Mouse (Mus musculus) forebrain, postnatal 0 days (tissue): ENCODE data around the gene Tmem203. TPM values are rescaled to one million over a fixed set of nuclear protein-coding genes. Genes with fewer than 3 reads are reported as not detected.

ENCODE experiments used
- ATAC-seq: fragments of 200-750 bp; cut with Nextera tagmentation; 2 replicates; pipeline ENCODE4 v1.8.0; 2017; ENCODE audit warnings: mild to moderate bottlenecking, moderate library complexity
- DNase-seq: peaks from one replicate; pipeline ENCODE4 v3.0.0-alpha.2; 2015
- H3K27ac ChIP-seq: fragments of 300-500 bp; sonication (generic); 2 replicates; pipeline ENCODE4 v1.5.1; 2014; ENCODE audit warnings: low read depth, mild to moderate bottlenecking, antibody characterized with exemption, low read length, moderate library complexity, mixed read lengths
- H3K27me3 ChIP-seq: fragments of 300-500 bp; sonication (generic); 2 replicates; pipeline ENCODE4 v1.6.1; 2014; ENCODE audit warnings: mild to moderate bottlenecking, low read length, mixed read lengths; ENCODE audit not compliant: insufficient read depth
- H3K36me3 ChIP-seq: fragments of 300-500 bp; sonication (generic); 2 replicates; pipeline ENCODE4 v1.6.1; 2014; ENCODE audit warnings: mild to moderate bottlenecking, moderate library complexity; ENCODE audit not compliant: insufficient read depth
- H3K4me1 ChIP-seq: fragments of 300-500 bp; sonication (generic); 2 replicates; pipeline ENCODE4 v1.6.1; 2014; ENCODE audit warnings: antibody characterized with exemption; ENCODE audit not compliant: insufficient read depth
- H3K4me2 ChIP-seq: fragments of 300-500 bp; sonication (generic); 2 replicates; pipeline ENCODE4 v1.6.1; 2014; ENCODE audit warnings: low read depth, mild to moderate bottlenecking, moderate library complexity
- H3K4me3 ChIP-seq: fragments of 300-500 bp; sonication (generic); 2 replicates; pipeline ENCODE4 v1.5.1; 2014; ENCODE audit warnings: low read depth, low read length, mixed read lengths
- H3K9ac ChIP-seq: fragments of 300-500 bp; sonication (generic); 2 replicates; pipeline ENCODE4 v1.6.1; 2014; ENCODE audit warnings: mild to moderate bottlenecking
- H3K9me3 ChIP-seq: fragments of 300-500 bp; sonication (generic); 2 replicates; pipeline ENCODE4 v1.6.1; 2016; ENCODE audit warnings: low read length
- CTCF ChIP-seq: sonication (generic); IDR thresholded peaks from 2 replicates; pipeline ENCODE4 v1.5.1; 2016; ENCODE audit warnings: antibody characterized with exemption, control low read depth, low read depth
- WGBS: fragments of 180-500 bp; shearing (Covaris S2); extraction: QIAGEN DNeasy Blood & Tissue Kit; methylation state at CpG from one replicate; pipeline ENCODE4 v1.1.7; 2014; 5-methylcytosine and 5-hydroxymethylcytosine counted together
- polyA plus RNA-seq: library from polyadenylated mRNA; unstranded; fragments of >200 nt; fragmentation: Nextera tagmentation; extraction: Ambion mirVana; gene quantifications from 2 replicates; pipeline ENCODE4 v1.2.1, GENCODE M21; 2015
- total RNA-seq: library from RNA; depleted of rRNA; stranded (reverse); fragments of >200 nt; gene quantifications from 2 replicates; pipeline ENCODE4 v1.2.3, GENCODE M21; 2014

The Tmem203 gene
- total and polyA plus RNA-seq, 2 experiments from 2014 or later, result 22.7 to 42.5 TPM

DNA sequence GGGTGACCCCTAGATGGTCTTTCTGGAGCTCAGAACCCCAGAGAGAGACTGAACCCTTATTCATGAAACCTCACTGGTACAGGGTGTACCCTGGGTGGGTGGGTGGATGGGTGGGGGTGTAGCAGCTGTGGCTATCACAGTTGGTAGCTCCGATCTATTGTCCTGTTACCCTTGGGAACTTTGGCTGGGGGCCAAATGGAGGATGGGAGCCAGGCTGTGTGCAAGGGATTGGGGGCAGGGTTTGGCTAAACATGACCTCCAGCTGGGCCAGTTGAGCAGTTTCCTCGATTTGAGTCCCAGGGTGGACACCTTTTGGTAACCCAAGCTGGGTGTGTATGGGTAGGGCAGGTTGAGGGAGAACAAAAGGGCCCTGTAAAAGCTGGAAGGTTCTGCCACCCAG is 11.5 kb downstream of the Tmem203 start:
- Histone ChIP-seq H3K36me3 (peaks cover 25% of the 10 kb centered on the region), H3K9ac (no peak overlapping the region), H3K27me3 (no peaks in the 10 kb centered on the region), H3K4me3 (no peak overlapping the region), H3K4me2 (peak overlapping the region; percentile 35), H3K4me1 (peaks cover 42% of the 10 kb centered on the region), H3K9me3 (no peaks in the 10 kb centered on the region), H3K27ac (0 out of 2 replicates have a peak overlapping the region, but pooled peaks have one; percentile 16)
- no peak for TF ChIP-seq CTCF
- DNase-seq (no peak), ATAC-seq (no peak)
- WGBS, result 22% methylated on average over 2 of the region's 2 CpGs

DNA sequence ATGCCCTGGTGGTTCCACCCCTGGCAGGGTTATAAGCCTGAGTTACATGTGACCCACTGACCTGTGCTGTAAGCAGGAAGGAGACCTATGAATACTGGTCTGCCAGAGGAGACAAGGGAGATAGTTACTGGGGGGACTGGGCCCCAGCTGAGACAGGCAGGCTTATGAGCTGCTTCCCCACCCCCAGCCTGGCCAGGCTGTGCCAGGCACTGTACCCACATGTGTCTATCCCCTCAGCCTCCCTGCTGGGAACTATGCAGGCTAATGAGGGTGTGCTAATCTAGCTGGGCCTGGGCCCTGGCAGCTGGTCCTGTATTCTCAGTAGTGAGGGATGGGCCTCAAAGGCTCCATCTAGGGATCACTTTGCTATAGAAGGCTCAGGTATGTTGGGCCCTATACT is 12.0 kb downstream of the Tmem203 start:
- TF ChIP-seq CTCF, result no peak
- H3K9me3 ChIP-seq, result no peaks in the 10 kb centered on the region
- no peaks in the 10 kb centered on the region for H3K27me3 ChIP-seq
- no peak overlapping the region for H3K27ac ChIP-seq
- peaks cover 25% of the 10 kb centered on the region for H3K36me3 ChIP-seq
- H3K9ac ChIP-seq, result no peak overlapping the region
- DNase-seq (no peak), ATAC-seq (no peak)
- peaks cover 42% of the 10 kb centered on the region for H3K4me1 ChIP-seq
- no peak overlapping the region for H3K4me3 ChIP-seq
- H3K4me2 ChIP-seq, result 0 out of 2 replicates have a peak overlapping the region, but pooled peaks have one; percentile 35

DNA sequence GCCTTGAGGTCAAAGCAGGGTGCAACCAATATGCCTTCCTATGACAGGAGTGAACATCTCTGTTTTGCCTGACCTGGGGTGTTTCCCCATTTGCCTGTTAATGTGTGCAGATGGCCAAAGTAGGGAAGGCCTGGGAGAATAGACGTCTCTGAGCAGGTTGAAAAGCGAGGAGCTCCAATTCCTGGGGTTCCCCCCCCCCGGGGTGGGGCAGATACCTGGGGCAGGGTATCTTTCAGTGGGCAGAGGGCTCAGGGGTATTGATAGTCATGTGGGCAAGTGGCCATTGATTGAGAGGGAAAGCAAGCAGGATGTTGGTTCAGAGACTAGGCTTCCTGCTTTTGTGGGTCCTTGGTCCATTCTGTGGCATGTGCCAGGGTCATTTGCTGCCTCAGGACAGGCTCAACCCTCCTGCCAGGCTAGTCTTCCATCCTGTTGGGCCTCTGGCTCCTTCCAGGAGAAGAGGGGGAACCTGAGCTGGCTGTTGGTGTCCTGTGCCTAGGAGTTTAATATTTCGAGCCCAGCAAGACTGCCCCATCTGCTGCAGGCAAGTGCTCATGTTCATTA is 12.6 kb downstream of the Tmem203 start:
- Histone ChIP-seq H3K9me3 (no peaks in the 10 kb centered on the region), H3K27me3 (no peaks in the 10 kb centered on the region), H3K27ac (no peak overlapping the region), H3K36me3 (peaks cover 25% of the 10 kb centered on the region), H3K9ac (no peak overlapping the region), H3K4me2 (no peak overlapping the region), H3K4me3 (no peak overlapping the region), H3K4me1 (peaks cover 42% of the 10 kb centered on the region)
- 78% methylated on average over 4 of the region's 4 CpGs for WGBS
- DNase-seq, result no peak
- ATAC-seq, result no peak
- TF ChIP-seq CTCF, result no peak

- DNase-seq (peak; percentile 99), ATAC-seq (peak; percentile 98)
- under 1% methylated on average over 51 of the region's 55 CpGs for WGBS
- Histone ChIP-seq H3K36me3 (peaks cover 54% of the 10 kb centered on the region), H3K9ac (peak within 1 kb of the TSS; percentile 81), H3K27ac (peak within 1 kb of the TSS; percentile 70), H3K4me3 (peak within 1 kb of the TSS; percentile 92), H3K27me3 (no peaks in the 10 kb centered on the region), H3K4me1 (peaks cover 19% of the 10 kb centered on the region), H3K4me2 (peak within 1 kb of the TSS; percentile 97), H3K9me3 (no peaks in the 10 kb centered on the region)
- TF ChIP-seq CTCF, result peak; percentile 43
Measured at GRCm38 (mm10) chr2:25271827-25272511, 16.7 kb downstream of the Tmem203 start, which contains the start of the genes Ssna1 and Anapc2. Ssna1 (minus strand) TSS chr2:25272438. Anapc2 (plus strand) TSS chr2:25272478.

- H3K36me3 ChIP-seq, result peaks cover 60% of the 10 kb centered on the region
- WGBS, result under 1% methylated on average over 17 of the region's 29 CpGs
Measured at GRCm38 (mm10) chr2:25272515-25272914, 17.3 kb downstream of the Tmem203 start.

DNA sequence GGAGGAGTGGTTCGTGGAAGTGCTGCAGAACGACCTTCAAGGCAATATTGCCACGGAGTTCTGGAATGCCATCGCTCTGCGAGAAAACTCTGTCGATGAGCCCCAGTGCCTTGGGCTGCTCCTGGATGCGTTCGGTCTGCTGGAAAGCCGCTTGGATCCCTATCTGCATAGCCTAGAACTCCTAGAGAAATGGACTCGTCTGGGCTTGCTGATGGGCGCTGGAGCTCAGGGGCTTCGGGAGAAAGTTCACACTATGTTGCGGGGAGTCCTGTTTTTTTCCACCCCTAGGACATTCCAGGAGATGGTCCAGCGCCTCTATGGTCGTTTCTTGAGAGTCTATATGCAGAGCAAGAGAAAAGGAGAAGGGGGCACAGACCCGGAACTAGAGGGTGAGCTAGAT is 17.8 kb downstream of the Tmem203 start:
- H3K9ac ChIP-seq, result peak overlapping the region; percentile 81
- H3K27ac ChIP-seq, result no peak overlapping the region
- H3K4me2 ChIP-seq, result peak overlapping the region; percentile 97
- no peaks in the 10 kb centered on the region for H3K9me3 ChIP-seq
- TF ChIP-seq CTCF, result no peak
- peak overlapping the region; percentile 92 for H3K4me3 ChIP-seq
- no peak for DNase-seq
- peaks cover 62% of the 10 kb centered on the region for H3K36me3 ChIP-seq
- ATAC-seq, result no peak
- H3K27me3 ChIP-seq, result no peaks in the 10 kb centered on the region
- peaks cover 19% of the 10 kb centered on the region for H3K4me1 ChIP-seq
- 43% methylated on average over 16 of the region's 16 CpGs for WGBS

More at GRCm38 (mm10) chr2:25272515-25272914, 17.3 kb downstream of the Tmem203 start:
- DNase-seq (no peak), ATAC-seq (peak; percentile 59)
- Histone ChIP-seq H3K4me3 (peak overlapping the region; percentile 92), H3K27me3 (no peaks in the 10 kb centered on the region), H3K4me1 (peaks cover 19% of the 10 kb centered on the region), H3K27ac (peak overlapping the region; percentile 64; the same call in 1 of the 2 replicates), H3K9ac (peak overlapping the region; percentile 81), H3K4me2 (peak overlapping the region; percentile 97), H3K9me3 (no peaks in the 10 kb centered on the region)
- no peak for TF ChIP-seq CTCF
